Mouse (Mus musculus) layer of hippocampus, adult 9-10 months (tissue): ENCODE measurements around the gene Doc2b.
A peak's percentile ranks its signal among the peaks of the same experiment; 100 is the strongest.

Experiments
- DNase-seq: peaks from one replicate; pipeline ENCODE4 v3.0.0; 2022; ENCODE audit warnings: low spot score

Doc2b gene

GRCm38 (mm10) chr11:75796029-75796445 lies at the start of gene Doc2b:
Doc2b (minus strand) TSS chr11:75796049.
- DNase-seq: peak; percentile 25

DNA sequence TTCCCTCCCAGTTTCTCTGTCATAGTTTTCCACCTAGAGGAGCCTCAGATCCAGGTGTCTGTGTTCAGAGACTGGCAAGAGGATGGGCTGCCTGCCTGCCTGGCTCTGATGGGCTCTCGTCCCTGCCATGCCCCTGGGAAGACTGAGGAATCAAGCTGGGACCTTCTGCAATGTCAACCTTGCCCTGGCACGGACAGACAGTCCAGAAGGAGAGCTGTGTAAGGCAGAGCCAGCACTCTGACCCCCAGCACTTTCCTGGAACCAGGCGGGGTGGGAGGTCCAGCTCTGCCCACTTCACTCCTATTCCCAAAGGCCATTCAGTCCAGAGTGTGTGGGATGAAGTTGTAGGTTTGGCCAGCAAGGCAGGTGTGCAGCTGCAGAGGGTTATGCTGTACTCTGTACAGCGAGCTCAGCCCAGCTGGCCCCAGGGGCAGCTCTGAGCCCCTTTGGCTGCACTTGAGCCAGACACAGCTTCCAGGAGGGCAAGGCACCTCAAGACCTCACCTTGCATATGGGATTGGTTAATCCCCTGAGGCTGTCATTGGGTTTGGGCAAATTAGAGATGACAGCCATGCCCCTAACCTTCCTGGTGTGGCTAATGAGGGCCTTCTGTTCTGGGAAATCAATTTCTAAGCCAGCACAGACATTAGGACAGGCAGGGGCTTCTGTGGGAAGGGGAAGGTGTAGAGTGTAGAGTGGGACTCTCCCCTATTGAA lies 47.2 kb upstream of the Doc2b start:
- no peak for DNase-seq

GRCm38 (mm10) chr11:75841503-75841902 lies 45.7 kb upstream of the Doc2b start:
- DNase-seq: no peak

DNA sequence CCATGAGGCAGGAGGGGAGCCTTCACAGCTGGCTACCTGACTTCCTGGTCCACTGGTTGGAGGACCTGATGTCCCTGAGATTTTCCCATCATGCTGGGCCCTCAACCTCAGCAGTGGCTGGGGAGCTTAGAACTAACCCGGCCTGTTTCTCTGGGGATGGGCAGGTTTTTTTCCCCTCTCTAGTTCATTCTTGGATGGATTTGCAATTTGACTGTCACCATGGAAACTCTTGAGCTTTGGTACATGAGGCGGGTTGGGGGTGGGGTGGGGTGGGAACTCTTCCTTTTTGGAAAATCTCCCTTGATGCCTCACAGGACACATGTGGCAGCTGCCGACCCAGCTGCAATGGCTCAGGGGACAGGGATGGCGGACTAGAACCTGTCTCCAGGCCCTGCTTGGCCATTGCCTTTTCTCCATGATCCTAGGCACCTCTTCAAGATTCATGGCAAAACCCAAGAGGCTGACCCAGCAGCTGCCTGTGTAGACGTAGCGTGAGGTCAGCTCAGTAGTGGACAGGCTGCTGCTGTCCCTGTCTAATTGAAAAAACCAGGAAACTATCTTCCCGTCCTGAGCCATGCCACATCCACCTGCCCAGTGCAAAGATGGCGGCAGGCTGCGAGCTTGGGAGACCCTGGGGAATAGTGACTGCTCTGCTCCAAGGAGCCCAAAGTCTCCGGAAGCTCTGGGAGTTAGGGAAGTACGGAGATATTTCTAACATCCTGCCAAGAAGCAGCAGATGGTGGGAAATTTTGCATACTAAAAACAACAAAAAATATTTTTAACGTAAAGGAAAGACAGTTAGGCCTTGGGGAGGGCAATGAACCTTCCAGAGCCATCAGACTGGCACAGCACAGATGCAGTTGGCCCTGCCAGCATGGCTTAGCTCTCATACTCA lies 43.9 kb upstream of the Doc2b start:
- DNase-seq: no peak

DNA sequence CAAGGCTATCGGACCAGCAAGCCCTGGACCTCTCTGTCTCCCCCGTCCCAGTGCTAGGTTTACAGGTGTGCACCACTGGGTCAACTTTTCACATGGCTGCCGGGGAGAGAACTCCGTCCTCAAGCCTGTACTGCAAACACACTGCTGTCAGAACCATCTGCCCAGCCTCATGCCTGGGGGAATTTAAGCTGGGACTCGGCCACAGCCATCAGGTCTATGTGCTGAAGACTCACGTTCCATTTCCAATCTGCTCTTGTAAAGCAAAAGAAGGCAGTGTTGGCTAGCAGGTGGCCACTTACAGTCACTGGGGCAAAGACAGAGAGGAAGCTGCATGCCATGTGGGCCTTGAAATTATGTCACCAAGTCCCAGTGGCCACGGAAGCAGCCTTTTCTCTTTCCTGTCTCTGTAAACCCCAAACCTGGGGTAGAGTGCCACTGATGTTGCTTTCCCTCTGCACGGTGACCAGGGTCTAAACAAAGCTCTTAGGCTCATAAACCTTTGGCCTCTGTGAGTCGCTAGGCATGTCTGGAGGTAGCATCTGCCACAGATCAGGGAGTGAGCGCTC lies 43.1 kb upstream of the Doc2b start:
- DNase-seq: no peak

- no peak for DNase-seq
These were observed 40.4 kb upstream of the Doc2b start for GRCm38 (mm10) chr11:75836240-75836610.

- DNase-seq: no peak
These were observed 39.9 kb upstream of the Doc2b start for GRCm38 (mm10) chr11:75835587-75836239.

DNA sequence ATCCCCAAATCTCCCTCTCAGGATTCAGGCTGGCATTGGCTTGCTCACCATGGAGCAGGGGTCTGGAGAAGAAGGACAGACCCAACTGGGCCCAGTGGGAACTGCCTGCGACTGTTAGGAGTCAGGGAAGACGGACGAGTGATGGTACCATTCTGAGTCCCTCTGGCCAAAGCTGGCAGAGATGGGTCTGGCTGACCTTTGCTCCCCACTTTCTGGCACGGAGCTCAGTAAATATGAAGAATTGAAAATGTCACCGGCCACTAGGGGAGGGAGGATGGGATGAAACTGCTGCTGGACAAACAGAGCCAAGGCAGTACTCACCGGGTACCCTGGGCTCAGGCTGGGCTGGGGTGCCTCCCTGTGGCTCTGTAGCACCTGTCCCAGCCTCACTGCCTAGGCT lies 37.2 kb upstream of the Doc2b start:
- no peak for DNase-seq

- no peak for DNase-seq
These were observed 34.5 kb upstream of the Doc2b start for GRCm38 (mm10) chr11:75830386-75830785.

DNA sequence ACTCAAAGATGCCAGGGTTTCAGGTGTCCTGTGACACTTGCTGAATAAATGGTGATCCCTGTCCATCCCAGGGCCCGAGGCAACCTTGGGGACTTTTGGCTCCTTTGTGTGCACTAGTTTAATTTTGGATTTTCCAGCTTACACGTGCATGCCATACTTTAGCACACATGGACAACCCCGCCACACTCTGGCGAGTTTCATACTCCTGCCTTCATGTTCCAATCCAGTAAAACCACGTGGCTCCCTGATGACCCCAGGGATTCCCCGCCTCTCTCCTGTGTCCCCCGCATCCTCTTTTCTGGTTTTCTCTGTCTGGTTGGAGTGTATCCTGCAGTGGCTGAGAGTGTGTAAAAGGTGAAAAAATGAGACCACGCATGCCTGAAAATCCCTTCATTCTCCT lies 31.6 kb upstream of the Doc2b start:
- no peak for DNase-seq

DNA sequence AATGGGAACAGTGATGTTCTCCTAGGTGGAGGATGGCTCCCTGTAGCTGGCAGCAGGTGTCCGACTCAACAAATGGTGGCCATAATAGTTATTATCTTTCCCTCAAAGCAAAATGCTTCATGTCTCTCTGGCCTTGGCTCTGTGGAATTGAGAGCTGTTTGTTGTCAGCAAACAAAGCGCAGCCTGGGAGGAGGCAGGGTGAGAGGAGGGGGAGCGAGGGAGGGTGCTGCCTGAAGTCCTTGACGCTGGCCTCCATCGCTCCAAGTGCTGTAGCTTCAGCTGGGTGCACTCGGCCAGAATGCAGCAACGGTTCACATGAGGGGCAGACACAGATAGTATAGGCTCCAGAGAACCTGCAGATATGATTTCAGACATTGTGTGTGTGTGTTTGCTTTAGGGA lies 27.7 kb upstream of the Doc2b start:
- no peak for DNase-seq

GRCm38 (mm10) chr11:75813085-75813484 lies 17.2 kb upstream of the Doc2b start:
- no peak for DNase-seq

DNA sequence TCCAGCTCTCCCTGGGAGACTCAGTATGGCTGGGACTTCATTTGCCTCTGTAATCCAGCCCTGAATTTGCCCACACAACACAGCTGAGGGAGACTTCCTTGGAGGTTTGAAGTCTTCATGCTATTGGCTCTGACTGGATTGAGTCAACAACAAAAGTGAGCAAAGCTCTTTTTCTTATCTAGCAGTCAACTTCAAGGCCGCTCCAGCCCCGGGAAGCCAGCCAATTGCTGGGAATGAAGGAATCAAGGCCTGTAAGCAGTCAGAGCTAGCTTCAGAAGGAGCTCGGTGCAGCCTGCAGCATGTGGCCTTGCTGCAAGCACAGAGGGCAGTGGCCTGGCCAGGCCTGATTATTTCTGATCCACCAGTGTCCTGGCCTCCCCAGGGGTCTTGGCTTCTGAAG lies 16.1 kb upstream of the Doc2b start:
- DNase-seq: no peak

GRCm38 (mm10) chr11:75810526-75810925 lies 14.7 kb upstream of the Doc2b start:
- no peak for DNase-seq

DNA sequence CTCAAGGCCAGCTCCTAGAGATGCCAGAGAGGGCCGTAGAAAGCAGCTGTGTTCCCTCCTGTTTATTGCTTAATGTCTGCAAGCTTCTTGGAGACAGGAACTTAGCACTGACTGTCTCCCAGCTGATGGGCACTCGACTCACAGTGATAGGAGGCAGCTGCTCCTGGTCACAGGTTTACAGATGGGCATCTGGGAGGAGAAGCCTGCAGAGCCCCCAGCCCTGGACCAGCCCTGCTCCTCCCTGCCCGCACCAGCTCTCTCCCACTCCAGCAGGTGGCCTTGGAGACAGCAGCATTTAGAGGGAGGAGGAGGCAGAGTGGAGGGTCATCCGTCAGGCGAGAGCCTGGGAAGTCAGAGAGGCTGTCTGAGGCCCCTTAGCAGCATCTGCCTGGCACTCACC lies 11.6 kb upstream of the Doc2b start:
- no peak for DNase-seq

GRCm38 (mm10) chr11:75801771-75802550 lies 6.1 kb upstream of the Doc2b start:
- DNase-seq: no peak

- no peak for DNase-seq
These were observed 5.5 kb upstream of the Doc2b start for GRCm38 (mm10) chr11:75801369-75801768.

GRCm38 (mm10) chr11:75796536-75797246 lies 842 bp upstream of the Doc2b start:
- no peak for DNase-seq

- DNase-seq: no peak
These were observed 570 bp downstream of the Doc2b start for GRCm38 (mm10) chr11:75795321-75795636.

- DNase-seq: no peak
These were observed 1.1 kb downstream of the Doc2b start for GRCm38 (mm10) chr11:75794602-75795320.

GRCm38 (mm10) chr11:75793351-75793750 lies 2.5 kb downstream of the Doc2b start:
- DNase-seq: no peak
